Mouse (Mus musculus): ENCODE data around the gene Krtap19-2. TPM values are rescaled to one million over a fixed set of nuclear protein-coding genes. Genes with fewer than 3 reads are reported as not detected.

Krtap19-2 gene
- not detected in 2 replicates for polyA plus RNA-seq (2021; fragmentation: Nextera tagmentation)
- long read RNA-seq, experiment 1, result 0 reads
- long read RNA-seq, experiment 2, result 0 reads

GRCm38 (mm10) chr16:88874169-88874568 is at the start of gene Krtap19-2:
Gene Krtap19-2, minus strand, starts transcription at chr16:88874269.

GRCm38 (mm10) chr16:88896357-88896756 is 22.3 kb upstream of the Krtap19-2 start, which contains the start of gene Krtap19-5:
Gene Krtap19-5, minus strand, starts transcription at chr16:88896457.

DNA sequence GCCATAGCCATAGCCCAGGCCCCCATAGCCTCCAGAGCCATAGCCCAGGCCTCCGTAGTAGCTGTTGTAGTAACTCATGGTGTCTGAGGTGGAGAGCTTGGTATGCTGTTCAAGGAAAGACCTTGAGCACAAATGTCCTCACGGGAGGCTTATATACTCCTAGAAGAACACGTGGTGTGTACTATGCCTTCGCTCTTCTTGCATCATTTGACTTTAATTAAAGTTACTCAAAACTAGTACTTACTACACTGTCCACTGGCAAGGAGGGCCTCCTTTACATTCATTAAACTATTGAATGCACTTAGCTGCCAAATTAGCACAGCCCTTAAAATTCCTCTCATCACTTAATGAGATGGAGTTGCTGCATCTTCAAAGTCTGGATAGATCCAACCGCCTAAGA is 10.9 kb upstream of the Krtap19-2 start, which contains the start of gene Krtap19-4:
Krtap19-4 (minus strand) TSS at position 101 of the 400 bp plus-strand sequence.

DNA sequence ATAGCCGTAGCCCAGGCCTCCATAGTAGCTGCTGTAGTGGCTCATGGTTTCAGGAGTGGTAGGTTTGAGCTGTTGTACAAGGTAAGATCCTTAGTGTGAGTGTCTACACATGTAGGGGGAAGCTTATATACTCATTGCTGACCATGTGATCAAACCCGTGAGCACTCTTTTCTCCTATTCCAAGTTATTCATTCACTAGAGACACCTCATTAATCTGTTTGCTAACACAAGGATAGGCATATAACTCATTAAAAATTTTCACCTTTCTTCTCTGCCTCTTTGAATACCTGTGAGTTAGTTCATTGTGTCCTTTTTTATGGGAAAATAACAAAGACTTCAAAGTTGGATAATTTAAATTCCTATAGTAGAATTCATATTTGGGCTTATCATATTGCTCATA is 3.9 kb upstream of the Krtap19-2 start, which contains the start of gene Krtap19-3:
Krtap19-3 (minus strand) TSS at position 101 of the 400 bp plus-strand sequence.

GRCm38 (mm10) chr16:88869311-88869710 is 4.8 kb downstream of the Krtap19-2 start, which contains the start of gene Krtap19-1:
Gene Krtap19-1, minus strand, starts transcription at chr16:88869411.

GRCm38 (mm10) chr16:88826095-88826652 is 47.9 kb downstream of the Krtap19-2 start, which contains the start of gene Krtap14:
Gene Krtap14, minus strand, starts transcription at chr16:88826145.

Other genes with a start within 250 kb of the Krtap19-2 start
- gene 2310079G19Rik, start 246.6 kb downstream of the Krtap19-2 start, polyA plus RNA-seq (2021; fragmentation: Nextera tagmentation), result not detected in 2 replicates
- not detected in 2 replicates for gene Krtap26-1, start 226.5 kb downstream of the Krtap19-2 start, polyA plus RNA-seq (2021; fragmentation: Nextera tagmentation)
- gene Krtap27-1, start 202.6 kb downstream of the Krtap19-2 start, polyA plus RNA-seq (2021; fragmentation: Nextera tagmentation), result not detected in 2 replicates
- not detected in 2 replicates for gene 2310061N02Rik, start 166.3 kb downstream of the Krtap19-2 start, polyA plus RNA-seq (2021; fragmentation: Nextera tagmentation)
- gene Krtap13-1, start 145.4 kb downstream of the Krtap19-2 start, polyA plus RNA-seq (2021; fragmentation: Nextera tagmentation), result not detected in 2 replicates
- gene Krtap13, start 122.6 kb downstream of the Krtap19-2 start, polyA plus RNA-seq (2021; fragmentation: Nextera tagmentation), result not detected in 2 replicates
- gene 2310034C09Rik, start 115.4 kb downstream of the Krtap19-2 start, polyA plus RNA-seq (2021; fragmentation: Nextera tagmentation), result not detected in 2 replicates
- not detected in 2 replicates for gene 2310057N15Rik, start 100.1 kb downstream of the Krtap19-2 start, polyA plus RNA-seq (2021; fragmentation: Nextera tagmentation)
- gene Gm5965, start 96.4 kb downstream of the Krtap19-2 start, polyA plus RNA-seq (2021; fragmentation: Nextera tagmentation), result not detected in 2 replicates
- gene Gm20741, start 62.0 kb downstream of the Krtap19-2 start, polyA plus RNA-seq (2021; fragmentation: Nextera tagmentation), result not detected in 2 replicates
- gene Krtap15, start 54.1 kb downstream of the Krtap19-2 start, polyA plus RNA-seq (2021; fragmentation: Nextera tagmentation), result not detected in 2 replicates
- gene Krtap14, start 48.1 kb downstream of the Krtap19-2 start, polyA plus RNA-seq (2021; fragmentation: Nextera tagmentation), result not detected in 2 replicates
- gene Krtap19-1, start 4.9 kb downstream of the Krtap19-2 start, polyA plus RNA-seq (2021; fragmentation: Nextera tagmentation), result not detected in 2 replicates
- gene Krtap19-3, start 3.8 kb upstream of the Krtap19-2 start, polyA plus RNA-seq (2021; fragmentation: Nextera tagmentation), result not detected in 2 replicates
- gene Krtap19-4, start 10.8 kb upstream of the Krtap19-2 start, polyA plus RNA-seq (2021; fragmentation: Nextera tagmentation), result not detected in 2 replicates
- not detected in 2 replicates for gene Krtap19-5, start 22.2 kb upstream of the Krtap19-2 start, polyA plus RNA-seq (2021; fragmentation: Nextera tagmentation)
- gene Krtap19-9b, start 58.0 kb upstream of the Krtap19-2 start, polyA plus RNA-seq (2021; fragmentation: Nextera tagmentation), result not detected in 2 replicates
- gene Krtap16-3, start 88.6 kb upstream of the Krtap19-2 start, polyA plus RNA-seq (2021; fragmentation: Nextera tagmentation), result not detected in 2 replicates
- not detected in 2 replicates for gene Krtap22-2, start 136.5 kb upstream of the Krtap19-2 start, polyA plus RNA-seq (2021; fragmentation: Nextera tagmentation)
- gene Gm10229, start 141.0 kb upstream of the Krtap19-2 start, polyA plus RNA-seq (2021; fragmentation: Nextera tagmentation), result not detected in 2 replicates
- not detected in 2 replicates for gene Krtap6-1, start 157.4 kb upstream of the Krtap19-2 start, polyA plus RNA-seq (2021; fragmentation: Nextera tagmentation)
- not detected in 2 replicates for gene Gm10228, start 167.2 kb upstream of the Krtap19-2 start, polyA plus RNA-seq (2021; fragmentation: Nextera tagmentation)
- not detected in 2 replicates for gene Krtap6-5, start 173.6 kb upstream of the Krtap19-2 start, polyA plus RNA-seq (2021; fragmentation: Nextera tagmentation)
- not detected in 2 replicates for gene 1110025L11Rik, start 189.7 kb upstream of the Krtap19-2 start, polyA plus RNA-seq (2021; fragmentation: Nextera tagmentation)
- not detected in 2 replicates for gene Krtap6-3, start 209.7 kb upstream of the Krtap19-2 start, polyA plus RNA-seq (2021; fragmentation: Nextera tagmentation)

Measured in layer of hippocampus, adult 6 months (tissue).